Mouse (Mus musculus): ENCODE measurements at regions not wholly inside any gene's neighbourhood (a gene's known extent, or its start where the extent isn't known, plus 50 kb on each side); places are given as distances from the start of the nearest gene placed in this dataset.

- in situ Hi-C loops (cut with MboI, MseI): no loop called here
These were observed 114.8 kb upstream of the Bmp2 start for GRCm38 (mm10) chr2:133436913-133437843.

- in situ Hi-C loops (cut with MboI, MseI): no loop called here
These were observed 113.9 kb upstream of the Bmp2 start for GRCm38 (mm10) chr2:133438018-133438417.

GRCm38 (mm10) chr2:133443024-133443423 lies 108.9 kb upstream of the Bmp2 start:
- in situ Hi-C loops (cut with MboI, MseI): no loop called here

- in situ Hi-C loops (cut with MboI, MseI): no loop called here
These were observed 108.5 kb upstream of the Bmp2 start for GRCm38 (mm10) chr2:133443490-133443889.

- in situ Hi-C loops (cut with MboI, MseI): no loop called here
These were observed 99.0 kb upstream of the Bmp2 start for GRCm38 (mm10) chr2:133452947-133453346.

- in situ Hi-C loops (cut with MboI, MseI): no loop called here
These were observed 96.3 kb upstream of the Bmp2 start for GRCm38 (mm10) chr2:133455484-133456170.

GRCm38 (mm10) chr2:133456785-133457184 lies 95.2 kb upstream of the Bmp2 start:
- in situ Hi-C loops (cut with MboI, MseI): no loop called here

- in situ Hi-C loops (cut with MboI, MseI): no loop called here
These were observed 93.2 kb upstream of the Bmp2 start for GRCm38 (mm10) chr2:133458735-133459134.

- in situ Hi-C loops (cut with MboI, MseI): no loop called here
These were observed 91.1 kb upstream of the Bmp2 start for GRCm38 (mm10) chr2:133460814-133461213.

GRCm38 (mm10) chr2:133462378-133462777 lies 89.6 kb upstream of the Bmp2 start:
- in situ Hi-C loops (cut with MboI, MseI): no loop called here

GRCm38 (mm10) chr2:133467170-133468168 lies 84.5 kb upstream of the Bmp2 start:
- in situ Hi-C loops (cut with MboI, MseI): no loop called here

- in situ Hi-C loops (cut with MboI, MseI): no loop called here
These were observed 78.8 kb upstream of the Bmp2 start for GRCm38 (mm10) chr2:133472966-133473744.

- in situ Hi-C loops (cut with MboI, MseI): no loop called here
These were observed 77.8 kb upstream of the Bmp2 start for GRCm38 (mm10) chr2:133474174-133474573.

GRCm38 (mm10) chr2:133480870-133481269 lies 71.1 kb upstream of the Bmp2 start:
- in situ Hi-C loops (cut with MboI, MseI): no loop called here

- in situ Hi-C loops (cut with MboI, MseI): no loop called here
These were observed 70.7 kb upstream of the Bmp2 start for GRCm38 (mm10) chr2:133481305-133481704.

- in situ Hi-C loops (cut with MboI, MseI): no loop called here
These were observed 70.2 kb upstream of the Bmp2 start for GRCm38 (mm10) chr2:133481785-133482184.

GRCm38 (mm10) chr2:133495443-133495842 lies 56.5 kb upstream of the Bmp2 start:
- in situ Hi-C loops (cut with MboI, MseI): no loop called here

GRCm38 (mm10) chr2:133496389-133496788 lies 55.6 kb upstream of the Bmp2 start:
- in situ Hi-C loops (cut with MboI, MseI): no loop called here

- in situ Hi-C loops (cut with MboI, MseI): no loop called here
These were observed 54.9 kb upstream of the Bmp2 start for GRCm38 (mm10) chr2:133497071-133497470.

GRCm38 (mm10) chr2:133497541-133498185 lies 54.3 kb upstream of the Bmp2 start:
- in situ Hi-C loops (cut with MboI, MseI): no loop called here
